Comparison of ENCODE assay signal across 13 mouse cellular contexts in the genomic region with DNA sequence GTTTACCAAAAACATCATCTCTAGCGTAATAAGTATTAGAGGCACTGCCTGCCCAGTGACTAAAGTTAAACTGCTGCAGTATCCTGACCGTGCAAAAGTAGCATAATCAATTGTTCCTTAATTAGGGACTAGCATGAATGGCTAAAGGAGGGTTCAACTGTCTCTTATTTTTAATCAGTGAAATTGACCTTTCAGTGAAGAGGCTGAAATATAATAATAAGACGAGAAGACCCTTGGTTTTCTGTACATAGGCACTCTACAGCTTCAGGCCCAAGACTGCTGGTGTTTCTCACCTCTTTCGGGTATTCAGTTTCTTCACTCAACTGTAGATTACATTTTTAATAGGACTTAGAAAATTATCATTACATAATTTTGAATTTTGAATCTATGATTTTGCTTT. TPM values are rescaled to one million over a fixed set of nuclear protein-coding genes. Genes with fewer than 3 reads are reported as not detected.
A peak's percentile ranks its signal among the peaks of the same experiment; 100 is the strongest.
DNase-seq lines count a peak whose midpoint lies in the region; ATAC-seq lines count a peak whose summit lies in the region.
"Had no signal": no experiment of that assay in that cellular context is flagged by ENCODE, and none has a peak within 500 bp of the region (broad histone marks: within the 10 kb centered on the region; RNA-seq: fewer than 3 reads in every experiment).

No protein-coding gene starts in this region.

- H3K36me3 ChIP-seq in forebrain, embryonic 11.5 days (ENCODE audit: control insufficient read depth, insufficient read depth, low read length) = no peaks in the 10 kb centered on the region
- no peaks in the 10 kb centered on the region for H3K36me3 ChIP-seq in forebrain, embryonic 10.5 days (replicated peaks)
- H3K36me3 ChIP-seq in kidney, embryonic 14.5 days (ENCODE audit: control insufficient read depth, insufficient read depth, low read length) = no peaks in the 10 kb centered on the region
- H3K36me3 ChIP-seq in liver, embryonic 16.5 days (ENCODE audit: control insufficient read depth, insufficient read depth) = no peaks in the 10 kb centered on the region
- H3K36me3 ChIP-seq: limb, embryonic 15.5 days had no signal

- H3K4me3 ChIP-seq in forebrain, embryonic 11.5 days (ENCODE audit: low read depth, low read length) = no peak overlapping the region
- H3K4me3 ChIP-seq in forebrain, embryonic 10.5 days = no peak overlapping the region
- H3K4me3 ChIP-seq in kidney, embryonic 14.5 days (ENCODE audit: low read length) = no peak overlapping the region
- H3K4me3 ChIP-seq in liver, embryonic 16.5 days (ENCODE audit: low read depth, low read length) = no peak overlapping the region
- H3K4me3 ChIP-seq: limb, embryonic 15.5 days had no signal

- H3K27ac ChIP-seq in forebrain, embryonic 11.5 days (ENCODE audit: low read depth, low read length) = no peak overlapping the region
- no peak overlapping the region for H3K27ac ChIP-seq in forebrain, embryonic 10.5 days
- H3K27ac ChIP-seq in kidney, embryonic 14.5 days (ENCODE audit: low read depth, low read length) = no peak overlapping the region
- no peak overlapping the region for H3K27ac ChIP-seq in liver, embryonic 16.5 days (ENCODE audit: low read length)
- H3K27ac ChIP-seq: limb, embryonic 15.5 days had no signal

- H3K4me2 ChIP-seq in forebrain, embryonic 11.5 days (ENCODE audit: low read depth, low read length, severe bottlenecking) = no peak overlapping the region
- H3K4me2 ChIP-seq in kidney, embryonic 14.5 days (replicated peaks; ENCODE audit: low read depth, low read length) = no peak overlapping the region
- no peak overlapping the region for H3K4me2 ChIP-seq in liver, embryonic 16.5 days (ENCODE audit: low read depth, low read length)
- H3K4me2 ChIP-seq: limb, embryonic 15.5 days had no signal

- no peak overlapping the region for H3K9ac ChIP-seq in forebrain, embryonic 11.5 days (ENCODE audit: low read length)
- H3K9ac ChIP-seq in kidney, embryonic 14.5 days (ENCODE audit: low read depth, low read length) = no peak overlapping the region
- H3K9ac ChIP-seq in liver, embryonic 16.5 days (ENCODE audit: low read depth, low read length) = no peak overlapping the region
- H3K9ac ChIP-seq: limb, embryonic 15.5 days had no signal

- no peaks in the 10 kb centered on the region for H3K27me3 ChIP-seq in forebrain, embryonic 11.5 days (ENCODE audit: control insufficient read depth, insufficient read depth, low read length)
- H3K27me3 ChIP-seq in forebrain, embryonic 10.5 days (ENCODE audit: poor library complexity, severe bottlenecking) = no peaks in the 10 kb centered on the region
- H3K27me3 ChIP-seq in kidney, embryonic 14.5 days (ENCODE audit: control insufficient read depth, insufficient read depth, low read length) = no peaks in the 10 kb centered on the region
- no peaks in the 10 kb centered on the region for H3K27me3 ChIP-seq in liver, embryonic 16.5 days (ENCODE audit: control insufficient read depth, insufficient read depth, low read depth, low read length)
- H3K27me3 ChIP-seq: limb, embryonic 15.5 days had no signal

- no peaks in the 10 kb centered on the region for H3K4me1 ChIP-seq in forebrain, embryonic 11.5 days (replicated peaks; ENCODE audit: control insufficient read depth, insufficient read depth, low read length)
- H3K4me1 ChIP-seq in forebrain, embryonic 10.5 days = no peaks in the 10 kb centered on the region
- H3K4me1 ChIP-seq in kidney, embryonic 14.5 days (ENCODE audit: control insufficient read depth, insufficient read depth, low read length) = no peaks in the 10 kb centered on the region
- H3K4me1 ChIP-seq in liver, embryonic 16.5 days (ENCODE audit: control insufficient read depth, low read depth, low read length) = no peaks in the 10 kb centered on the region
- H3K4me1 ChIP-seq: limb, embryonic 15.5 days had no signal

- ATAC-seq in forebrain, embryonic 11.5 days (replicated peaks; ENCODE audit: low FRiP score) = peak; percentile 75
- ATAC-seq in kidney, embryonic 14.5 days (ENCODE audit: low FRiP score, low TSS enrichment) = peak; percentile 75; the same call in 1 of the 2 replicates
- ATAC-seq in liver, embryonic 16.5 days (ENCODE audit: low read depth) = peak; percentile 81

- H3K9me3 ChIP-seq in forebrain, embryonic 11.5 days (ENCODE audit: control insufficient read depth, low read length) = no peaks in the 10 kb centered on the region
- no peaks in the 10 kb centered on the region for H3K9me3 ChIP-seq in forebrain, embryonic 10.5 days
- H3K9me3 ChIP-seq in kidney, embryonic 14.5 days (ENCODE audit: control insufficient read depth, low read length) = no peaks in the 10 kb centered on the region
- no peaks in the 10 kb centered on the region for H3K9me3 ChIP-seq in liver, embryonic 16.5 days (replicated peaks; ENCODE audit: control insufficient read depth, low read length)
- H3K9me3 ChIP-seq: limb, embryonic 15.5 days had no signal

- WGBS in forebrain, embryonic 11.5 days = 87% methylated on average over 4 of the region's 4 CpGs
- 85% methylated on average over 4 of the region's 4 CpGs for WGBS in forebrain, embryonic 10.5 days
- WGBS in kidney, embryonic 14.5 days = 85% methylated on average over 4 of the region's 4 CpGs
- WGBS in liver, embryonic 16.5 days (ENCODE audit: insufficient replicate concordance) = 61% methylated on average over 4 of the region's 4 CpGs

- no peak for DNase-seq in forebrain, embryonic 11.5 days (ENCODE audit: low spot score)
- DNase-seq in forebrain, embryonic 10.5 days (ENCODE audit: extremely low spot score, low spot score) = no peak
- DNase-seq in kidney, postnatal 14 days = no peak
- DNase-seq in Muller cell, postnatal 12 days (ENCODE audit: inconsistent ontology term) = peak; percentile 3
- DNase-seq in layer of hippocampus, postnatal 25 days (ENCODE audit: extremely low spot score in 1 of 2, low spot score in 1 of 2) = no peak
- DNase-seq in cerebellum, adult 11-12 months = no peak
- DNase-seq: kidney, postnatal 4 days; right cerebral cortex, adult 18-20 months had no signal

RNA-seq across cellular contexts. Expression of gene Gm20594, which starts 0.4 kb away (rescaled TPM):
- not detected in 2 replicates for polyA plus RNA-seq in forebrain, embryonic 11.5 days (2014; fragmentation: Nextera tagmentation; extraction: Ambion mirVana)
- not detected in 2 replicates for polyA plus RNA-seq in forebrain, embryonic 10.5 days (2016; fragmentation: Nextera tagmentation; extraction: Ambion mirVana)
- polyA plus RNA-seq in kidney, embryonic 14.5 days (2014; fragmentation: Nextera tagmentation; extraction: Ambion mirVana) = not detected in 2 replicates
- polyA plus RNA-seq in liver, embryonic 16.5 days (2015; fragmentation: Nextera tagmentation; extraction: Ambion mirVana) = not detected in 2 replicates
- not detected for total RNA-seq in layer of hippocampus, postnatal 25 days (2021)
- polyA plus RNA-seq: C2C12; gonadal fat pad, adult 2 months; limb, embryonic 15.5 days had no signal
